Comparison of ENCODE assay signal across 12 mouse cellular contexts in genomic region chr7:102516261-102517050, GRCm38 (mm10). TPM values are rescaled to one million over a fixed set of nuclear protein-coding genes. Genes with fewer than 3 reads are reported as not detected.
DNase-seq lines count a peak whose midpoint lies in the region; ATAC-seq and TF ChIP-seq lines count a peak whose summit lies in the region.
"Had no signal": no experiment of that assay in that cellular context is flagged by ENCODE, and none has a peak within 500 bp of the region (broad histone marks: within the 10 kb centered on the region; RNA-seq: fewer than 3 reads in every experiment).

No protein-coding gene starts in this region.

- H3K27me3 ChIP-seq in heart, postnatal 0 days (ENCODE audit: control insufficient read depth, insufficient read depth, low read length) = peaks cover 17% of the 10 kb centered on the region
- H3K27me3 ChIP-seq: neural tube, embryonic 12.5 days had no signal

- ATAC-seq in heart, postnatal 0 days (ENCODE audit: insufficient read depth, low read depth) = peak; percentile 31; the same call in 1 of the 2 replicates
- no peak for ATAC-seq in CD4-positive, CD25-positive, alpha-beta regulatory T cell, adult 4 months

- no peak overlapping the region for H3K27ac ChIP-seq in heart, postnatal 0 days (ENCODE audit: low read depth)
- H3K27ac ChIP-seq: neural tube, embryonic 12.5 days had no signal

- no peak for TF ChIP-seq EP300 in heart, postnatal 0 days (IDR thresholded peaks at IDR 0.05; ENCODE audit: low read depth)

- H3K36me3 ChIP-seq in heart, postnatal 0 days (replicated peaks; ENCODE audit: control insufficient read depth, insufficient read depth, low read length) = no peaks in the 10 kb centered on the region
- H3K36me3 ChIP-seq: neural tube, embryonic 12.5 days had no signal

- no peak for TF ChIP-seq CTCF in heart, postnatal 0 days (IDR thresholded peaks at IDR 0.05; ENCODE audit: low read depth)

- H3K4me1 ChIP-seq in heart, postnatal 0 days (ENCODE audit: control insufficient read depth, insufficient read depth) = no peaks in the 10 kb centered on the region

- 33% methylated on average over 10 of the region's 10 CpGs for WGBS in heart, postnatal 0 days

- no peaks in the 10 kb centered on the region for H3K9me3 ChIP-seq in heart, postnatal 0 days (replicated peaks; ENCODE audit: control insufficient read depth, low read length)
- H3K9me3 ChIP-seq: neural tube, embryonic 12.5 days had no signal

- H3K4me2 ChIP-seq in heart, postnatal 0 days (ENCODE audit: low read depth, low read length) = no peak overlapping the region
- H3K4me2 ChIP-seq: lung, embryonic 14.5 days; neural tube, embryonic 12.5 days had no signal

- H3K4me3 ChIP-seq in heart, postnatal 0 days (ENCODE audit: low read depth, low read length) = no peak overlapping the region
- H3K4me3 ChIP-seq: neural tube, embryonic 12.5 days had no signal

- peak; percentile 18 for DNase-seq in heart, postnatal 0 days (ENCODE audit: low spot score)
- no peak for DNase-seq in heart, adult 8-10 months (ENCODE audit: low spot score)
- peak; percentile 34 to 37 for DNase-seq in right cerebral cortex, postnatal 10 days (ENCODE audit: low spot score in 2 of 2)
- DNase-seq in right cerebral cortex, adult 18-20 months = no peak
- peak; percentile 14 to 44 for DNase-seq in kidney, postnatal 25 days
- no peak for DNase-seq in spleen, postnatal 4 days (ENCODE audit: low spot score in 2 of 2)
- DNase-seq: gastrocnemius, postnatal 10 days; lung, embryonic 14.5 days had no signal

- H3K9ac ChIP-seq in heart, postnatal 0 days (replicated peaks; ENCODE audit: low read depth, low read length) = no peak overlapping the region
- H3K9ac ChIP-seq: lung, embryonic 14.5 days; neural tube, embryonic 12.5 days had no signal

RNA-seq across cellular contexts. Expression of gene Olfr545, which starts 17.1 kb away (rescaled TPM):
- total RNA-seq in heart, postnatal 0 days (2014; rRNA removed; ENCODE audit: low replicate concordance) = not detected in 2 replicates
- polyA plus RNA-seq in heart, postnatal 0 days (2015; fragmentation: Nextera tagmentation; extraction: Ambion mirVana) = not detected in 2 replicates
- total RNA-seq in heart, adult 8-10 months (2022) = not detected
- not detected for polyA plus RNA-seq in CD4-positive, CD25-positive, alpha-beta regulatory T cell, adult 4 months (2017; shearing (Covaris generic))
- total RNA-seq: gastrocnemius, postnatal 10 days; layer of hippocampus, adult 18-20 months had no signal
- polyA plus RNA-seq: lung, embryonic 14.5 days had no signal

RNA-seq across cellular contexts. Expression of gene Olfr547, which starts 18.1 kb away (rescaled TPM):
- not detected in 2 replicates for total RNA-seq in heart, postnatal 0 days (2014; rRNA removed; ENCODE audit: low replicate concordance)
- not detected in 2 replicates for polyA plus RNA-seq in heart, postnatal 0 days (2015; fragmentation: Nextera tagmentation; extraction: Ambion mirVana)
- total RNA-seq in heart, adult 8-10 months (2022) = not detected
- polyA plus RNA-seq in CD4-positive, CD25-positive, alpha-beta regulatory T cell, adult 4 months (2017; shearing (Covaris generic)) = not detected
- total RNA-seq: gastrocnemius, postnatal 10 days; layer of hippocampus, adult 18-20 months; MEL had no signal
- polyA plus RNA-seq: lung, embryonic 14.5 days; neural tube, embryonic 12.5 days had no signal

RNA-seq across cellular contexts. Expression of gene Olfr548-ps1, which starts 24.2 kb away (rescaled TPM):
- total RNA-seq in heart, postnatal 0 days (2014; rRNA removed; ENCODE audit: low replicate concordance) = not detected in 2 replicates
- polyA plus RNA-seq in heart, postnatal 0 days (2015; fragmentation: Nextera tagmentation; extraction: Ambion mirVana) = not detected in 2 replicates
- total RNA-seq in heart, adult 8-10 months (2022) = not detected
- not detected for polyA plus RNA-seq in CD4-positive, CD25-positive, alpha-beta regulatory T cell, adult 4 months (2017; shearing (Covaris generic))
- total RNA-seq: gastrocnemius, postnatal 10 days; layer of hippocampus, adult 18-20 months; MEL had no signal
- polyA plus RNA-seq: lung, embryonic 14.5 days; neural tube, embryonic 12.5 days had no signal

RNA-seq across cellular contexts. Expression of gene Olfr544, which starts 28.3 kb away (rescaled TPM):
- not detected in 2 replicates for total RNA-seq in heart, postnatal 0 days (2014; rRNA removed; ENCODE audit: low replicate concordance)
- polyA plus RNA-seq in heart, postnatal 0 days (2015; fragmentation: Nextera tagmentation; extraction: Ambion mirVana) = not detected in 2 replicates
- not detected for total RNA-seq in heart, adult 8-10 months (2022)
- not detected for polyA plus RNA-seq in CD4-positive, CD25-positive, alpha-beta regulatory T cell, adult 4 months (2017; shearing (Covaris generic))
- total RNA-seq: gastrocnemius, postnatal 10 days; layer of hippocampus, adult 18-20 months had no signal

RNA-seq across cellular contexts. Expression of gene Olfr549, which starts 33.2 kb away (rescaled TPM):
- not detected in 2 replicates for total RNA-seq in heart, postnatal 0 days (2014; rRNA removed; ENCODE audit: low replicate concordance)
- not detected in 2 replicates for polyA plus RNA-seq in heart, postnatal 0 days (2015; fragmentation: Nextera tagmentation; extraction: Ambion mirVana)
- total RNA-seq in heart, adult 8-10 months (2022) = not detected
- not detected for polyA plus RNA-seq in CD4-positive, CD25-positive, alpha-beta regulatory T cell, adult 4 months (2017; shearing (Covaris generic))
- total RNA-seq: gastrocnemius, postnatal 10 days; layer of hippocampus, adult 18-20 months; MEL had no signal
- polyA plus RNA-seq: lung, embryonic 14.5 days; neural tube, embryonic 12.5 days had no signal

Comparison
In these comparisons a context has a peak if more than half of its experiments do, and no peak if none do; other contexts are left out.
1. DNase-seq: peak in heart, postnatal 0 days (single experiment), right cerebral cortex, postnatal 10 days (2 of 2) and kidney, postnatal 25 days (2 of 2); none in heart, adult 8-10 months (single experiment), right cerebral cortex, adult 18-20 months (single experiment) and spleen, postnatal 4 days (0 of 2).